Mouse (Mus musculus) brain, embryonic 14.5 days (tissue): Measurements from ENCODE around the gene Celsr2.

ENCODE experiments used
- CTCF ChIP-seq: fragments of 200-500 bp; IDR thresholded peaks from 2 replicates; pipeline ENCODE4 v1.5.1; 2012; ENCODE audit warnings: inconsistent platforms, mild to moderate bottlenecking, moderate library complexity, borderline replicate concordance; ENCODE audit not compliant: insufficient read depth, insufficient read length; ENCODE audit errors: extremely low read depth
- POLR2A ChIP-seq: fragments of 200-500 bp; IDR thresholded peaks from 2 replicates; pipeline ENCODE4 v1.6.1; 2012; ENCODE audit warnings: mild to moderate bottlenecking, inconsistent platforms, borderline replicate concordance; ENCODE audit not compliant: poor library complexity, insufficient read depth, insufficient read length, severe bottlenecking; ENCODE audit errors: extremely low read depth

- no peak for TF ChIP-seq CTCF
- no peak for TF ChIP-seq POLR2A
These were observed 23.1 kb downstream of the Celsr2 start for GRCm38 (mm10) chr3:108392299-108392698.
